Mouse (Mus musculus) embryonic facial prominence, embryonic 11.5 days (tissue): ENCODE results near the gene Kif1b. TPM values are rescaled to one million over a fixed set of nuclear protein-coding genes. Genes with fewer than 3 reads are reported as not detected.

Experiments used
- ATAC-seq: fragments of 200-750 bp; cut with Nextera tagmentation; replicated peaks from 2 replicates; pipeline ENCODE4 v1.8.0; 2017; ENCODE audit warnings: low read depth; ENCODE audit not compliant: insufficient number of reproducible peaks, low FRiP score, low TSS enrichment
- DNase-seq: peaks from one replicate; pipeline ENCODE4 v3.0.0-alpha.2; 2015; ENCODE audit warnings: low spot score
- H3K27ac ChIP-seq: fragments of 300-500 bp; sonication (generic); replicated peaks from 2 replicates; pipeline ENCODE4 v1.5.1; 2014; ENCODE audit warnings: mild to moderate bottlenecking, low read depth, low read length, control low read depth
- H3K27me3 ChIP-seq: fragments of 300-500 bp; sonication (generic); 2 replicates; pipeline ENCODE4 v1.6.1; 2014; ENCODE audit warnings: mild to moderate bottlenecking, low read length, moderate library complexity, mixed read lengths; ENCODE audit not compliant: control insufficient read depth, insufficient read depth
- H3K36me3 ChIP-seq: fragments of 300-500 bp; sonication (generic); replicated peaks from 2 replicates; pipeline ENCODE4 v1.6.1; 2014; ENCODE audit warnings: low read depth, mild to moderate bottlenecking, low read length, moderate library complexity, mixed read lengths; ENCODE audit not compliant: control insufficient read depth, insufficient read depth
- H3K4me1 ChIP-seq: fragments of 300-500 bp; sonication (generic); 2 replicates; pipeline ENCODE4 v1.6.1; 2014; ENCODE audit warnings: low read length, mixed read lengths; ENCODE audit not compliant: control insufficient read depth, insufficient read depth
- H3K4me2 ChIP-seq: fragments of 300-500 bp; sonication (generic); 2 replicates; pipeline ENCODE4 v1.6.1; 2014; ENCODE audit warnings: low read depth, mild to moderate bottlenecking, control low read depth, low read length, moderate library complexity
- H3K4me3 ChIP-seq: fragments of 300-500 bp; sonication (generic); 2 replicates; pipeline ENCODE4 v1.5.1; 2014; ENCODE audit warnings: low read depth, low read length, control low read depth
- H3K9ac ChIP-seq: fragments of 300-500 bp; sonication (generic); replicated peaks from 2 replicates; pipeline ENCODE4 v1.6.1; 2014; ENCODE audit warnings: mild to moderate bottlenecking, control low read depth, low read length
- H3K9me3 ChIP-seq: fragments of 300-500 bp; sonication (generic); replicated peaks from 2 replicates; pipeline ENCODE4 v1.6.1; 2016; ENCODE audit warnings: mild to moderate bottlenecking, low read length, inconsistent platforms, mixed read lengths; ENCODE audit not compliant: control insufficient read depth
- WGBS: fragments of 180-500 bp; shearing (Covaris S2); extraction: QIAGEN DNeasy Blood & Tissue Kit; methylation state at CpG from one replicate; pipeline ENCODE4 v1.1.7; 2014; 5-methylcytosine and 5-hydroxymethylcytosine counted together
- polyA plus RNA-seq: library from polyadenylated mRNA; unstranded; fragments of >200 nt; fragmentation: Nextera tagmentation; extraction: Ambion mirVana; gene quantifications from 2 replicates; pipeline ENCODE4 v1.2.1, GENCODE M21; 2014

Gene Kif1b
- polyA plus RNA-seq, 1 experiment from 2014 or later, result 45.1 TPM

DNA sequence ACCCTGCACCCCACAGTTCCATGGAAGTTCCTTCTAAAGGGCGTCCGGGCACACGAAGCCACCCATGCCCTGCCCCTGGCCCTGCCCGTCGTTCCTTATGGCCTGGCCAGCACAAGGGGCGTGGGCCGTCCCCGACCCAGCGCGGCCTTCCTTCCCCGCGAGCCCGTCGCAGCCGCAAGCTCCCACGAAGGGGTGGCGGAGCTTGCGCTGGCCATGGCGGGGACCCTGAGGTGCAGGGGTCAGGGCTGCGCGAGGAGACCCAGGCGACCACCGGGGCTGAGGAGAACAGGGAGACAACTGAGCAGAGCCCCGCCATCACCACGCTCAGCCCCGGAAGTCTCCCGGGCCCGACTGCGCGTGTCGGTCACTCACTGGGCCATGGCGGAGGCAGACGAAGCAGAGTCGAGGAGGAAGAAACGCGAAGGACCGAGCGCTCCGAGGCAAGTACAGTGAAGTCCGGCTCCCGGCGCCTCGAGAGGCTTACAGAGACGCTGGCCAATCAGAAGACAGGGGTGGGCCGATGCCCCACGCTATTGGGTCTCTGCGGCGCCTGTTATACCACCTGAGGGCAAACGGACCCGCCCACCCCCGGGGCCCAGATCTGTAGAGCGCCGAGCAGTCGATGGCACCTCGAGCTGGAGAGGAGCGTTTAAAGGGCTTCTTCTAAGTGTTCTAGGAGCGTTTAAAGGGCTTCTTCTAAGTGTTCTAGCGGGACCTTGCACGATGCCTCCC lies 141.1 kb downstream of the Kif1b start, which contains the start of gene Pgd:
Gene Pgd, minus strand, starts transcription at position 557 of the 732 bp plus-strand sequence.
- Histone ChIP-seq H3K27ac (peak within 1 kb of the TSS; percentile 70), H3K36me3 (no peaks in the 10 kb centered on the region; the same call in none of the 2 replicates), H3K9me3 (no peaks in the 10 kb centered on the region), H3K4me2 (peak within 1 kb of the TSS; percentile 76), H3K4me1 (peaks cover 2% of the 10 kb centered on the region; the same call in 1 of the 2 replicates), H3K27me3 (no peaks in the 10 kb centered on the region), H3K4me3 (peak within 1 kb of the TSS; percentile 93), H3K9ac (peak within 1 kb of the TSS; percentile 91)
- WGBS, result under 1% methylated on average over 59 of the region's 59 CpGs
- ATAC-seq (peak; percentile 98), DNase-seq (peak; percentile 98)

DNA sequence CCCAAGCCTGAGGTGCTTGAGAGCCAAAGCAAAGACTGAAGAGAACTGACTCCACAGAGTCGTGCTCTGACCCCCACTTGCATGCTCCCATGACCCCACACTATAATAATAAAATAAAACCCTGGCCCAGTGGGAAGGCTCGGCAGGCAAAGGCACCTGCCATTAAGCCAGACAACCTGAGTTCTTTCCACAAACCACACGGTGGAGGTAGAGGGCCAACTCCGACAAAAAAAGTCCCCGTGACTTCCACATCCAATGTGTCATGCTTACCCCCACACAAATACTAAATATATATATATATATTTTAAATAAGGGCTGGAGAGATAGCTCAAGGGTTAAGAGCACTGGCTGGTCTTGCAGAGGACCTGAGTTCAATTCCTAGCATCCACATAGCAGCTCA lies 143.3 kb downstream of the Kif1b start:
- Histone ChIP-seq H3K9ac (no peak overlapping the region), H3K36me3 (no peaks in the 10 kb centered on the region; the same call in none of the 2 replicates), H3K4me2 (no peak overlapping the region), H3K27ac (no peak overlapping the region), H3K27me3 (no peaks in the 10 kb centered on the region), H3K4me1 (peaks cover 2% of the 10 kb centered on the region; the same call in 1 of the 2 replicates), H3K4me3 (no peak overlapping the region), H3K9me3 (no peaks in the 10 kb centered on the region)
- DNase-seq (no peak), ATAC-seq (no peak)
- WGBS, result 60% methylated on average over 5 of the region's 5 CpGs

GRCm38 (mm10) chr4:149163196-149163595 lies 144.3 kb downstream of the Kif1b start:
- no peak for ATAC-seq
- peaks cover 2% of the 10 kb centered on the region; the same call in 1 of the 2 replicates for H3K4me1 ChIP-seq
- no peak overlapping the region for H3K27ac ChIP-seq
- H3K4me3 ChIP-seq, result no peak overlapping the region
- no peak overlapping the region for H3K4me2 ChIP-seq
- WGBS, result 63% methylated on average over 1 of the region's 1 CpGs
- no peaks in the 10 kb centered on the region; the same call in none of the 2 replicates for H3K36me3 ChIP-seq
- no peaks in the 10 kb centered on the region for H3K9me3 ChIP-seq
- H3K9ac ChIP-seq, result no peak overlapping the region
- no peak for DNase-seq
- H3K27me3 ChIP-seq, result no peaks in the 10 kb centered on the region

DNA sequence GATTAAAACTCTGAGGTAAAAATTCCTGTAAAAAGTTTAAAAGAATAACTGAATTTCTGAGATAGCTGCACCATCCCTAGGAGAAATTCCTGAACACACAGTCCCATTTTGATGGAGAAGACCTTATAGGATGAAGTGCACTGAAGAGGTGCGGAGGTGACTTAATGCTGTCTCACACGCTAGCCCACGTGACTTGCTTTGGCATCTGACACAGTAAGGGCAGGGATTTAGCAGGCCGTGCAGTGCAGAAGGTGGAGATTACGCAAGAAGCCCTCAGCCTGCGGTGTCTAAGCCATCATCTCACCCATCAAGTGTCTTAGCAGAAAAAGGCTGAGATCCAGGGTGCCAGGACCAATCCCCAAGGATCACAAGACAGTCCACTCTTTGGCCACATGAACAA lies 146.3 kb downstream of the Kif1b start:
- Histone ChIP-seq H3K27ac (no peak overlapping the region), H3K4me1 (no peaks in the 10 kb centered on the region), H3K27me3 (no peaks in the 10 kb centered on the region), H3K9ac (no peak overlapping the region), H3K4me2 (no peak overlapping the region), H3K4me3 (no peak overlapping the region), H3K9me3 (no peaks in the 10 kb centered on the region), H3K36me3 (no peaks in the 10 kb centered on the region; the same call in none of the 2 replicates)
- ATAC-seq, result no peak
- WGBS, result 88% methylated on average over 6 of the region's 6 CpGs
- no peak for DNase-seq

DNA sequence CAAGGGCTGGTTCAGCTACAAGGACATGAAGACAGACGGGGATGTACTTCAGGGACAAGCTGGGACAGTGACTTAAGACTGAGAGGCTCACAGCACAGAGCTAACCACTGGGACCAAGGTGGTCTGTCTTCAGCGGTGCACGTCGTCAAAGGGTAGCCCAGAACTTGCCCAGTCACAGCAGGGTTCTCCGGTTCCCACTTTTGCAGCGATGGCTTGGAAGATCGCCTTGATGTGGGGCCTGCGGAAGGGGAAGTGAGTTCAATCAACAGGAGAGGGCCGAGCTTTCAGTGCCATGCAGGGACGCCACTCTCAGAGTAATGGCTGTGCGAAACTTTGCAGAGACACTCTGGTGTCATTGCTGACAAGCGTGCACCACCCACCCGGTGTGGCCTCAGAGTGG lies 147.6 kb downstream of the Kif1b start:
- Histone ChIP-seq H3K27ac (no peak overlapping the region), H3K9ac (no peak overlapping the region), H3K4me2 (no peak overlapping the region), H3K9me3 (no peaks in the 10 kb centered on the region), H3K36me3 (peaks cover 3% of the 10 kb centered on the region), H3K4me3 (no peak overlapping the region), H3K27me3 (no peaks in the 10 kb centered on the region), H3K4me1 (no peaks in the 10 kb centered on the region)
- no peak for ATAC-seq
- whole genome bisulfite sequencing, result 87% methylated on average over 13 of the region's 13 CpGs
- no peak for DNase-seq

- Histone ChIP-seq H3K9ac (no peak overlapping the region), H3K36me3 (peaks cover 3% of the 10 kb centered on the region), H3K27ac (no peak overlapping the region), H3K27me3 (no peaks in the 10 kb centered on the region), H3K4me3 (no peak overlapping the region), H3K9me3 (no peaks in the 10 kb centered on the region), H3K4me2 (no peak overlapping the region), H3K4me1 (no peaks in the 10 kb centered on the region)
- no peak for ATAC-seq
- DNase-seq, result no peak
- 88% methylated on average over 2 of the region's 2 CpGs for WGBS
Observed at GRCm38 (mm10) chr4:149159203-149159602, 148.3 kb downstream of the Kif1b start.

DNA sequence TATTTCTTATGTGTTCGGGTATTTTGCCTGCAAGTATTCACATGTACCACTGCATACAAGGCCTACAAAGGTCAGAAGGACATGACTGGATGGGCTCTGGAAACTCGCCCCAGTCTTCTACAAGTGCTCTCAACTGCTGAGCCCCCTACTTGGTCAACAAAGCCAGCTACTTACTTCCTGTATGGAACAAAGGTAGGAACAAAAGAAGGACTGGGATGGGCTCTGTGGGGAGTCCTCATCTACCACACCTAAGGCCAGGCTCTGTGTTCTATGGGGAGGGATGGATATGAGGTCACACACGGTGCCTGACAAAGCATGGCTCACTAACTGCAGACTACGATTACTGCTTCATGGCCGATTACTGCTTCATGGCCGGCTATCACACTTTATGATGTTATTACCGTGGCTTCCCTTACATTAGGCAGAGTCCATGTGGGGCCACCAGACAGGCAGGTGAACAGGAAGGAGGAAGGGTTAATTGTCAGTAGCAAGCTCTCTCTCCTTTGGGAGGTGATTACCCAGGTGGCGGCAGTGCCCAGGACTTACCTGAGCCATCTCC lies 150.0 kb downstream of the Kif1b start:
- Histone ChIP-seq H3K36me3 (peaks cover 13% of the 10 kb centered on the region), H3K27ac (no peak overlapping the region), H3K27me3 (no peaks in the 10 kb centered on the region), H3K9ac (no peak overlapping the region), H3K4me2 (no peak overlapping the region), H3K4me1 (no peaks in the 10 kb centered on the region), H3K4me3 (no peak overlapping the region), H3K9me3 (no peaks in the 10 kb centered on the region)
- 95% methylated on average over 8 of the region's 8 CpGs for WGBS
- ATAC-seq, result no peak
- no peak for DNase-seq

DNA sequence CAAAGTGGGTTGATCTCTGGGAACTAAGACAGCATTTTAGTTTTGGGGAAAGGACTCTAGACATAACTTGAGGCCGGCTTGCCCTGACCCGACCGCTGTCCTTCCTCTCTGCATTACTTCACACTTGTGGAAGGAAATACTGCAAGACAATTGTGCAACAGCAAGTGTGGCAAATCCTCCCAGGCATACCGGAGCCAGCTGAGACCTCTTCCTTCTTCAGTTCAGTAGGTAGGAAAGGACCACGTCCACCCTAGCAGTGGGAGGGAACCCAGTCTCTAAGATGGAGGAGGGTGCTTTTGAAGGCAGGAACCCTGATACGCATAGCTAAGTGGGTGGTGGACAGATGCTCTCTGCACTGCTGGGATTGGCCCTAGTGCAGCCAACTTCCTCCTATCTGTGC lies 151.8 kb downstream of the Kif1b start:
- no peaks in the 10 kb centered on the region for H3K4me1 ChIP-seq
- no peak for DNase-seq
- ATAC-seq, result no peak
- no peak overlapping the region for H3K9ac ChIP-seq
- WGBS, result 94% methylated on average over 6 of the region's 6 CpGs
- no peak overlapping the region for H3K4me3 ChIP-seq
- H3K27me3 ChIP-seq, result no peaks in the 10 kb centered on the region
- H3K4me2 ChIP-seq, result no peak overlapping the region
- no peaks in the 10 kb centered on the region for H3K9me3 ChIP-seq
- no peak overlapping the region for H3K27ac ChIP-seq
- H3K36me3 ChIP-seq, result peaks cover 14% of the 10 kb centered on the region
